Mouse (Mus musculus) layer of hippocampus, adult 2 months (tissue): ENCODE measurements around the gene D330020A13Rik. TPM values are rescaled to one million over a fixed set of nuclear protein-coding genes. Genes with fewer than 3 reads are reported as not detected.

ENCODE experiments used
- DNase-seq, 2 experiments: peaks; one replicate each; pipeline ENCODE4 v3.0.0; 2022; ENCODE audit warnings: low spot score in 2 of 2
- H3K27ac ChIP-seq: fragments of 200-600 bp; 2 replicates; pipeline ENCODE4 v1.8.1; 2022
- H3K4me3 ChIP-seq: fragments of 200-600 bp; 2 replicates; pipeline ENCODE4 v1.8.1; 2022; ENCODE audit warnings: mild to moderate bottlenecking
- CTCF ChIP-seq: fragments of 200-600 bp; conservative IDR thresholded peaks from 2 replicates; pipeline ENCODE4 v1.8.1; 2022; ENCODE audit warnings: antibody characterized with exemption, mild to moderate bottlenecking, moderate library complexity
- total RNA-seq, 2 experiments: library from RNA; stranded (reverse); gene quantifications; 2 replicates each; pipeline ENCODE4 v1.2.3; 2021

Gene D330020A13Rik
- total RNA-seq, 2 experiments from 2014 or later: not detected

DNA sequence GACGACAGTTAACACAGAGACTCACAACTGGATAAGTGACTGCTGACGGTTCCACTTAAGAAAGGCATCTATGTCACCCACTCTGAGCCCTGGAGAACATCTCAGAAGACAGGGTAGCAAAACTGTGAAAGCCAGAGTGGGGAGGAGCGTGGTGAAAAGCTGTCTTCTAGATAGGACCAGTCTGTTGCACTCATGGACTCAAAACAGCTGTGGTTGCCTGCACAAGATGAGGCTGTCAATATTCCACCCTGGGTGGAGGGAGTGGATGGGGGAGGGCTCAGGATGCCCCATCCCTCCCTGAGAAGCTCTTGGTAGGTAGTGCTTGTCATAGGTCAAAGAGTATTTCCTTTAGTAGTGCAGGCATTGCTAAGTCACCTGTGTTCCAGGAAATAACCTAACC lies 15.6 kb downstream of the D330020A13Rik start:
- H3K4me3 ChIP-seq: no peak overlapping the region
- TF ChIP-seq CTCF: no peak
- no peak overlapping the region for H3K27ac ChIP-seq
- DNase-seq: no peak

GRCm38 (mm10) chr6:120312443-120312842 lies 18.3 kb downstream of the D330020A13Rik start:
- DNase-seq: no peak
- no peak for TF ChIP-seq CTCF

DNA sequence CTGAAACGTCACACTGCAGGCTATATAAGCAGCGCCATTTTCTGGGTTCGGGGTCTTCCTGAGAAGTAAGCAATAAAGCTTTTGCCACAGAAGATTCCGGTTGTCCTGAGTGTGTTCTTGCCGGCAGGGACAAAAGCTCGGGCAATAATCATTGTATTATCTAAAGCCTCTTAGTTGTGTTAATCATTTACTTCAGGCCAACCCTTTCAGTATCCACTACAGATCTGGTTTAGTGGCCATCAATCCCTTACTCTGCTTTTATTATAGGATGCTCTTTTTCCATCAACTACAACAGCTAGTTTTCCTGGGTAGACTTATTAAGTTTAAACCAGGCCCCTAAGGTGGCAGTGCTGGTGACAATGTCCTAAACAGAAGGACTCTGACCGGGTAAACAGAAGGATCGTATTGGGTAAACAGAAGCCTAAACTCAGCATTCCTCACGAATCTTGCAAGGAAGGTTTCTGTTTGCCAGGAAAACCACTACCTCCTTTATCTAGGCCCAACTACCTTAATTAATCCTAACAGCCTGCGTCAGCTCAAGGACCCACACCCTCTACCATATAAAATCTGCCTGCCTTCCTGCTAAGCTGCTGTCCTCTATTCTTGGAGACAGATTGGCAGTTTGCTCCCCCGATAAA lies 24.3 kb downstream of the D330020A13Rik start:
- DNase-seq: no peak
- no peak overlapping the region for H3K27ac ChIP-seq
- no peak for TF ChIP-seq CTCF
- no peak overlapping the region for H3K4me3 ChIP-seq

More at GRCm38 (mm10) chr6:120312443-120312842, 18.3 kb downstream of the D330020A13Rik start:
- no peak overlapping the region for H3K4me3 ChIP-seq
- H3K27ac ChIP-seq: no peak overlapping the region

DNA sequence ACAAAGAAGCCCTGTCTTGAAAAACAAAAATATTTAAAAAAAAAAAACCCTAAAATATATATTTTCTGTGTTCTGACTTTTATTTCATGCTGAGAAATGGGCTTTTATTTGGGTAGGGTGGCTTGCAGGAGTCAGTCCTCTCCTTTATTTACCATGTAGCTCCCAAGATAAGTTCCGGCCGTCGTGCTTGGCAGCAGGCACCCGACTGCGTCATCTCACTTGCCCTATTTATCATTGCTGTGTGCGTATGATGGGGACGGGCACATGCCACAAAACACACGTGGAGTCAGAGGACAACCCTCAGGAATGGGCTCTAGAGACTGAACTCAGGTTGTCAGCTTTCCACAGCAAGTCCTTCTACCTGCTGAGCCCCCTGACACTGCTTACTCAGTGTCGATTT lies 25.0 kb downstream of the D330020A13Rik start:
- Histone ChIP-seq H3K4me3 (no peak overlapping the region), H3K27ac (no peak overlapping the region)
- DNase-seq: no peak
- no peak for TF ChIP-seq CTCF

DNA sequence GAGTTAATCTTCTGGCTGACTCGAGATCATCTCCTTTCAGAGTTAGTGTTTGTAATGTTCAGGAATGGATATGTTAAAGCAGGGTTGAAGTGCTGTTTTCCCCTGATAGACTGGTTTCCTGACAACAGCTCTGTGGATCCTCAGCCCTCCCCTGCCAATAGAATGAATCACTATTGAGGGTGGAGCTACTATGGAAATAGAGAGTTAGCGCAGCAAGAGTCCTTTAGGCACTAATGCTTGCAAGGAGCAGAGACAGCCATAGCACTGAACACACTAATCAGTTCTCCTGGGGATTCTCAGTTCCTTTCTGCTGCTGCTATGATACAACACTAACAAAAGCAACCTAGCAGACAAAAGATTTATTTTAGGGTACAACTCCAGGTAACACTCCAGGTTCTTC lies 26.2 kb downstream of the D330020A13Rik start:
- TF ChIP-seq CTCF: no peak
- DNase-seq: no peak
- Histone ChIP-seq H3K4me3 (no peak overlapping the region), H3K27ac (no peak overlapping the region)

GRCm38 (mm10) chr6:120324295-120324927 lies 30.2 kb downstream of the D330020A13Rik start:
- peak; percentile 96 for TF ChIP-seq CTCF
- H3K27ac ChIP-seq: no peak overlapping the region
- peak; percentile 50 to 67 for DNase-seq

DNA sequence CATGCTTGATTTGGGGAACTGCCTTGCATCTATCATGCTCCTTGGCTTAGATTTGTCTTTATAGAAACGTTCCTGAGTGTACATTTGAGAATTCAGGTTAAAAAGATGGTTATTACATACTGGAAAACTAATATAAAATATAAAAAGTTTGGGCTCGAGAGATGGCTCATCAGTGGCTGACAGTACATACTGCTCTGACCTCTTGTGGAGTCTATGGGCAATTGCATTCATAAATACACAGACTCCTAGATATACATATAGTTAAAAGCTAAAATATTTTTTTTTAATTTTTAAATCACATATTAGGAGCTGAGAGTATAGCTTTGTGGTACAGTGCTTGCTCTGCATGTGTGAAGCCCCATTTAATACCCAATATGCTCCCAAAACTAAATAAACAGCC lies 38.2 kb downstream of the D330020A13Rik start:
- DNase-seq: no peak
- peak; percentile 75 for TF ChIP-seq CTCF
- H3K4me3 ChIP-seq: no peak overlapping the region

More at GRCm38 (mm10) chr6:120324295-120324927, 30.2 kb downstream of the D330020A13Rik start:
- H3K4me3 ChIP-seq: no peak overlapping the region

DNA sequence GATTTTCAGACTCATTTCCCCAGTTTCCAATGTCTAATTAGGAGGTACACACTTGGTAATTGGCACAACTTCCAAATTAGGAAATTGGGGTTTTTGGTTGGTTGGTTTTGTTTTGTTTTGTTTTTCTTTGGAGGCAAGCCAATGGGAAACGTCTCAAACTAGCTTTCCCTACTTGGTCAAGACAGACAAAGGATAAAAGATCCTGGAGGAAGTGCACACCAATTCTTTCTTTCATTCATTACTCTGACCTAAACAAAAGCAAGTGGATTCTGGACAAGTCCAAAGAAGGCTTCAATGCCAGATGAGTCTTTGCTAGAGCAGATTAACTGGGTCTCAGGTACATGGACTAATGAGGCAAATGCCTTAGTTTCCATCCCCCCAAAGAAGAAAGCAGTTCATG lies 49.8 kb downstream of the D330020A13Rik start:
- H3K27ac ChIP-seq: no peak overlapping the region
- no peak overlapping the region for H3K4me3 ChIP-seq
- DNase-seq: no peak
- no peak for TF ChIP-seq CTCF

More for the DNA sequence above, 38.2 kb downstream of the D330020A13Rik start:
- H3K27ac ChIP-seq: no peak overlapping the region

Other genes starting within 250 kb of the D330020A13Rik start
- under 1 TPM; 0.74 to 0.91 TPM for gene Ninj2, start 201.0 kb upstream of the D330020A13Rik start, total RNA-seq
- gene B4galnt3, start 195 bp downstream of the D330020A13Rik start, total RNA-seq: under 1 TPM; 0.15 to 0.67 TPM
- 10 to 100 TPM; 43.3 to 47.3 TPM for gene Kdm5a, start 69.8 kb downstream of the D330020A13Rik start, total RNA-seq
- 1 to 10 TPM; 4.7 to 6.8 TPM for gene Ccdc77, start 70.0 kb downstream of the D330020A13Rik start, total RNA-seq
- 1 to 10 TPM; 6.7 to 8.1 TPM for gene Il17ra, start 168.9 kb downstream of the D330020A13Rik start, total RNA-seq
- 10 to 100 TPM; 38.2 to 38.6 TPM for gene Tmem121b, start 199.4 kb downstream of the D330020A13Rik start, total RNA-seq
- gene Hdhd5, start 237.0 kb downstream of the D330020A13Rik start, total RNA-seq: 10 to 100 TPM; 32.3 to 40.2 TPM